Mouse (Mus musculus) left cerebral cortex, adult 6 months (tissue): ENCODE results near the gene Slfn8. TPM values are rescaled to one million over a fixed set of nuclear protein-coding genes. Genes with fewer than 3 reads are reported as not detected.

Source experiments
- long read RNA-seq, 2 experiments: library from polyadenylated mRNA; unstranded; transcript quantifications; one replicate each; pipeline ENCODE4 v2.0.0; 2019 to 2020
- polyA plus RNA-seq: library from polyadenylated mRNA; unstranded; fragments of <200 nt; fragmentation: Nextera tagmentation; gene quantifications from 2 replicates; pipeline ENCODE4 v1.2.3, GENCODE M21; 2021

Slfn8 gene
- polyA plus RNA-seq = 0.23 TPM in 2 replicates
- long read RNA-seq, experiment 1 = 0 reads
- long read RNA-seq, experiment 2 = 0 reads

DNA sequence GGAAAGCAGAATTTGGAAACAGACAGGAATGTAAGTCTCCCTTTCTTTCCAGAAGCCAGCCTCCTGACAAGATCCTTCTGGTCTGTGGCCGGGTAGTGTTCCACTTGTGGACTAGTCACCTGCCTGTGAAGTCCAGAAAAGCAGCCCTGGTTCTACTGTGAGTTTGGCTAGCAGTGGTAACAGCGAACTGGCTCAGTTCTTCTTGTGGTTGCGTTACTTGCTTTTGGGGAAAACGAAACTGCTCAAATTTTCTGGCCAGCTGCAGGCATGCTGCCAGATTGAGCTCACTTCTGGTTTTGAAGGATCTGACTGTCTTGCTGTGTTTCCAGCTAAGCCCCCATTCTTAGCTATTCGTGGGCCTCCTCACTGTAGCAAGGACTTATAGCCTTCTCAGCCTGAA lies at the start of gene Slfn8:
Slfn8 (minus strand) TSS at position 190 of the 400 bp plus-strand sequence.

DNA sequence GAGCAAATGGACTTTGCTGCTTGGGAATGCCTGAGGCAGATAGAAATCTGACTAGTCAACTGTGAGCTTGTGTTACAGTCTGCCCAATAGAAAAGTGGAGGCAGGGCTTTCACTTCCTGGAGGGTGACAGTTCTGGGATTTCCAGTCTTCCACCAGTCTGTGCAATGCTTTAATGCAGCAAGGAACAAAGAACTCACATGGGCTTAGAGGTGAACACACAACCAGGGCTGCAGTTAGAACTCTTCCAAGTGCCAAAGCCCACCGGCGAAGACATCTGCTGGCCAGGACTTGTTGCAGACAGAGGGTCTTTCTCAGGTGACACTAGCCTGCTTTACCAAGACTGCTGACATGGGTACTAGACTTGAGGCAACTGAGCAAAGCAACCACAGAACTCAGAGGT lies 44.3 kb upstream of the Slfn8 start, which contains the start of gene Slfn2:
Slfn2 (plus strand) TSS at position 167 of the 400 bp plus-strand sequence.

DNA sequence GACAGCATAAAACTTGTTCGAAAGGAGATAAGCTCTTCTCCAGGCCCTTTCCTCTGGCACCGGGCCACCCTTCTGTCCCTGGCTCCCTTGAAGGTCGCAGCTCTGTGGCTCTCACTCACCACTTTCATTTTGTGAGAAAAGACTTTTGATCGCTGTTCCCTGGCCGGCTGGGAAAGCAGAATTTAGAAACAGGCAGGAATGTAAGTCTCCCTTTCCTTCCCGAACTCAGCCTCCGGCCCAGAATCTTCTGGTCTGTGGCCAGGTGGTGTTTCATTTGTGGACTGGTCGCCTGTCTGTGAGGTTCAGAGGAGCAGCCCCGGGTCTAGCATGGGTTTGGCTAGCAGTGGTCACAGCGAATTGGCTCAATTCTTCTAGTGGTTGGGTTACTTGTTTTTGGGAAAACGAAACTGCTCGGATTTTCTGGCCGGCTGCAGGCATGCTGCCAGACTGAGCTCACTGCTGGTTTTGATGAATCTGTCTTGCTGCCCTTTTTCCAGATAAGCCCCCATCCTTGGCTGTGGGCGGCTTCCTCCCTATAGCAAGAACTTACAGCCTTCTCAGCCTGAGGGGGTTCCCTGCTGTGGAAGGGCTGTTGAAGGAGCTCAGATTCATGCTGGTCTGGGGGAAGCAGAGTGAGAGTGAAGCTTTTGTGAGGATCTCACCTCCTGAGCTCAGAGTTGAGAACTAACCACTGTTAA lies 29.0 kb downstream of the Slfn8 start, which contains the start of gene Slfn9:
Slfn9 (minus strand) TSS at position 362 of the 698 bp plus-strand sequence.

Other genes starting within 250 kb of the Slfn8 start
- gene Lig3, start 239.7 kb downstream of the Slfn8 start, polyA plus RNA-seq = 3.6 TPM in 2 replicates
- gene Rffl, start 149.6 kb downstream of the Slfn8 start, polyA plus RNA-seq = 6.3 and 6.4 TPM in 2 replicates
- 10.2 and 10.3 TPM in 2 replicates for gene Rad51d, start 130.2 kb downstream of the Slfn8 start, polyA plus RNA-seq
- 0.12 TPM in 1 of 2 replicates, not detected in the other for gene Fndc8, start 128.7 kb downstream of the Slfn8 start, polyA plus RNA-seq
- 1.6 and 8.7 TPM in 2 replicates for gene Nle1, start 112.4 kb downstream of the Slfn8 start, polyA plus RNA-seq
- 0.12 and 0.74 TPM in 2 replicates for gene Unc45b, start 110.3 kb downstream of the Slfn8 start, polyA plus RNA-seq
- 0.66 and 0.78 TPM in 2 replicates for gene Slfn5, start 69.5 kb downstream of the Slfn8 start, polyA plus RNA-seq
- 0.20 and 0.25 TPM in 2 replicates for gene Slfn9, start 29.0 kb downstream of the Slfn8 start, polyA plus RNA-seq
- 1.1 and 2.1 TPM in 2 replicates for gene Slfn2, start 44.3 kb upstream of the Slfn8 start, polyA plus RNA-seq
- not detected in 2 replicates for gene Slfn1, start 96.0 kb upstream of the Slfn8 start, polyA plus RNA-seq
- not detected in 2 replicates for gene Slfn4, start 154.4 kb upstream of the Slfn8 start, polyA plus RNA-seq
- 0.13 and 0.14 TPM in 2 replicates for gene Slfn3, start 170.5 kb upstream of the Slfn8 start, polyA plus RNA-seq